Mouse (Mus musculus) Patski (cell line): ENCODE data around the gene Ankrd45. TPM values are rescaled to one million over a fixed set of nuclear protein-coding genes. Genes with fewer than 3 reads are reported as not detected.
"Not testable (repeated sequence)": the region's sequence is repeated elsewhere in the genome, so short reads cannot be mapped to it uniquely, and the experiment has no call there.

ENCODE experiments used
- ATAC-seq: fragments of 100-300 bp; one replicate; pipeline ENCODE4 v1.8.0; 2021
- CTCF ChIA-PET: fragments of 350-600 bp; sonication (Branson Sonifier 250); formaldehyde crosslinking; loops from one replicate; lab custom pipeline; 2022; ENCODE audit warnings: inconsistent platforms; lab: Charles Lee
- POLR2A ChIA-PET: fragments of 350-600 bp; sonication (Branson Sonifier 250); formaldehyde crosslinking; loops from one replicate; lab custom pipeline; 2022; ENCODE audit warnings: antibody characterized with exemption, inconsistent platforms; lab: Charles Lee
- DNase-seq: peaks from one replicate; pipeline ENCODE4 v3.0.0-alpha.2; 2011; ENCODE audit warnings: low read depth, low spot score
- H3K27me3 ChIP-seq: fragments of 371-371 bp; one replicate; pipeline ENCODE4 v1.5.1; 2021
- CTCF ChIP-seq: fragments of 100-300 bp; IDR thresholded peaks from one replicate; pipeline ENCODE4 v1.5.1; 2021
- in situ Hi-C: fragments of 300-500 bp; cut with MboI; formaldehyde crosslinking; loops from 3 replicates; pipeline ENCODE4 v1.11.1; 2018; ENCODE audit warnings: low pct_unique_long_range_greater_than_20kb, mixed read lengths
- polyA plus RNA-seq: library from polyadenylated mRNA; unstranded; gene quantifications from one replicate; pipeline ENCODE4 v1.2.3, GENCODE M21; 2021

Gene Ankrd45
- polyA plus RNA-seq, 1 experiment from 2014 or later = 0.39 TPM

DNA sequence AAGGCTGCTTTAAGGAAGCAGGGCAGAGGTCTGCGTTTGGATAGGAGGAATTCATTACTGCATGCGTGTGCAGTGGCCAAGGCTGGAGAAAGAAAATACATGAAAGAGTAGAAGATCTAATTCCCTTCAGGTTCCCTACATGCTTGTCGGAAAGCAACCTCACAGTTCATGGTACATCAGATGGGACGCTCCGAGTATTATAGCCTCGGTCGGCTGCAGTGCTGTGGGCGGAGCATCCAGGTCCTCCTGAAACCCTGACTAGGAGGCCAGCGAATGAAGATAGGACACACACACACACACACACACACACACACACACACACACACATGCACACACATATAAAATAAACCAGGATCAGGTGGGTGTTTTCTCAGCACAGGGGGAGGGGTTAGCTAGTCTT, 41.2 kb downstream of the Ankrd45 start:
- peaks cover 13% of the 10 kb centered on the region for H3K27me3 ChIP-seq
- DNase-seq = no peak
- CTCF ChIA-PET = interaction anchor here (3.1 kb wide), 1 partner anchor 12 kb away, joined by 12 read pairs; no protein-coding TSS in a partner anchor
- TF ChIP-seq CTCF = no peak
- in situ Hi-C loops = no loop called here
- POLR2A ChIA-PET = no interaction called here
- no peak for ATAC-seq

DNA sequence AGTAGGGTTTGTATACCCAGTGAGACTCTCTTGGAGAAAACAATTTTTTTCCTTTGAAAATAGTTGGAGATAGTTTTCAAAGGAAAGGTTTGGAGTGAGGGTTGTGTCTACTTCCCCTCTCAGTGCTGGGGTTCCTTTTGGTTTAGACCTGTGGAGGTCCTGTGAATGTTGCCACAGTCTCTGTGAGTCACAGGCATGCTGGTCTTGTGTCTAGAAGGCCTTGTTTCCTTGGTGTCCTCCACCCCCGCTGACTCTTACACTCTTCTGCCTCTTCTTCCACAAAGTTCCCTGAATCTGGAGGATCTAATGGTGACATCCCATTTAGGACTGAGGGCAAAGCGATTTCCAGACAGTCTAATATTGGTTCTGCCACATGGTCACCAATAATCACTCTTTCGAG, 42.9 kb downstream of the Ankrd45 start:
- peaks cover 4% of the 10 kb centered on the region for H3K27me3 ChIP-seq
- ATAC-seq = no peak
- in situ Hi-C loops = no loop called here
- ChIA-PET POLR2A (no interaction called here), CTCF (no interaction called here)
- TF ChIP-seq CTCF = no peak
- no peak for DNase-seq

DNA sequence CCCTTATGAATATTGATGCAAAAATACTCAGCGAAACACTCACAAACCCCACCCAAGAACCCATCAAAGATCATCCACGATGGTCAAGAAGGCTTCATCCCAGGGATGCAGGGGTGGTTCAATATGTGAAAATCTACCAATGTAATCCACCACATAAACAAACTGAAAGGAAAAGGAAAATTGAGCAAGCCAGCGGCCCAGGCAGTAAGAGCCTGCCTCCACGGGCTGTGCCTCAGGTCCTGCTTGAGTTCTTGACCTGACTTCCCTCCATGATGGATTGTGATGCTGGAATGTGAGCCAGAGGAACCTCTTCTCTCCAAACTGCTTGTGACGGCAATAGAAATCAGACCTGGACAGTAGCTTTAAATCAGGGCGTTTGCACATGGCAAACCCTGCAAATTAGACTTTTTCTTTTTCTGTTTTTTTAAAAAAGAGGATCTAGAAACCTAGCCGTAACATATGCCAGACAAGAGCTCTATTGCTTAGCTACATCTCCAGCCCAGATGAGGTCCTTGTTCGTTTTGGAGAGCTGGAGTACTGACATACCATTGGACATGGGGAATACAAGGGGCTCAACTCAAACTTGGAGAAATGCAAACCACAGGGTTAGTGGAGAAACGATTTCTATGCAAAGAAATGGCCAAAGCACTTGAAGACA, 47.9 kb downstream of the Ankrd45 start:
- ChIA-PET POLR2A (no interaction called here), CTCF (no interaction called here)
- peaks cover 13% of the 10 kb centered on the region for H3K27me3 ChIP-seq
- no peak for TF ChIP-seq CTCF
- ATAC-seq (no peak), DNase-seq (no peak)
- in situ Hi-C loops = no loop called here

GRCm38 (mm10) chr1:161195541-161196351, 53.3 kb downstream of the Ankrd45 start:
- TF ChIP-seq CTCF = peak; percentile 61
- ChIA-PET POLR2A (no interaction called here), CTCF (interaction anchor here (0.9 to 2.6 kb wide), 17 partner anchors 9 to 538 kb away, joined by 3 to 12 read pairs (median 3); no protein-coding TSS in a partner anchor)
- ATAC-seq (peak; percentile 77), DNase-seq (peak; percentile 13)
- peaks cover 5% of the 10 kb centered on the region for H3K27me3 ChIP-seq
- in situ Hi-C loops = no loop called here

DNA sequence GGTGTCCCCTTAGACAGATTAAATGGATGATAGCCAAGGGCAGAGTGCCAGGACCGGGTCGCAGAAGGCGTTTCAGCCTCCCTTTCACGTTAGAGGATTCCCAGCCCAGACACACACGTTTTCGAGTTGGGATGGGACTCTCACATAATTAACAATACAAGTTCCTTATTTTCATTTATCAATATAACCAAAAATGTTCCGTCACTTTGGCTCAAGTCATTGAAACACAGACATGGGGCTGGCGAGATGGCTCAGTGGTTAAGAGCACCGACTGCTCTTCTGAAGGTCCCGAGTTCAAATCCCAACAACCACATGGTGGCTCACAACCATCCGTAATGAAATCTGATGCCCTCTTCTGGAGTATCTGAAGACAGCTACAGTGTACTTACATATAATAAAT, 53.9 kb downstream of the Ankrd45 start:
- DNase-seq, ATAC-seq, POLR2A ChIA-PET, H3K27me3 ChIP-seq, in situ Hi-C loops: not testable (repeated sequence)
- CTCF ChIA-PET = interaction anchor here (0.9 to 2.0 kb wide), 8 partner anchors 10 to 537 kb away, joined by 3 to 12 read pairs (median 4); no protein-coding TSS in a partner anchor

DNA sequence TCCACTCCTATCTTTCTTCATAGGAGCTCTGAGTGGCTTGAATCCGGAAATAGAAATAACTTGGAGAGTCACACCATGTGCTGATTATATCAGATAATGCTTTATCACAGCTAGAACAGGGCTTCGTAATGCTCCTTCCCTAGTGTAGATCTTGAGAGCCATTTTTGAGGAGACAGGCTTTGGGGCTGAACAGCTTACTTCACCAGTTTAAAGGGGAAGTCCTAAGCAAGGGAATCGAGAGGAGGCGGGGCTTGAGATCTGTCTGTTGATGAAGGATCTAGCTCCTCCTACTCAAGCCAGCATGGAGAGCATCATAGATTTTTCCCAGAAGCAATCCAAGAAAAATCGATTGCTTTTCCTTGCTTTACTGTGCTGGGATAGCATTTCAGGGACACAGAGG, 57.4 kb downstream of the Ankrd45 start:
- H3K27me3 ChIP-seq = peaks cover 6% of the 10 kb centered on the region
- ChIA-PET CTCF (no interaction called here), POLR2A (no interaction called here)
- no peak for ATAC-seq
- no peak for DNase-seq
- no peak for TF ChIP-seq CTCF
- in situ Hi-C loops = no loop called here

DNA sequence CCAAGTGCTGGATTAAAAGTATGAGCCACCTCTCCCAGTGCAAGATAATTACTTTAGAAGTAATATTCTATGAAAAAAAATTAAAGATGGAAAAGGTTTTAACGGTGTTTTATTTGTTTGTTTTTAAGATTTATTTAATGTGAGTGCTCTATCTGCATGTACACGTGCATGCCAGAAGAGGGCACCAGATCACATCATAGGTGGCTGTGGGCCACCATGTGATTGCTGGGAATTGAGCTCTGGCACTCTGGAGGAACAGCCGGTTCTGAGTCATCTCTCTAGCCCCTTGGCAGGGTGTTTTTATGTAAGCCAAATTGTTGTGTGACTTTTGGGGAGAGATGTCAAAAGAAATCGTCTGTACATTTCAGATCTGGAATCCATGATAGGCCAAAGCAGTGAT, 72.0 kb downstream of the Ankrd45 start:
- CTCF ChIA-PET = interaction anchor here (0.9 to 1.5 kb wide), 4 partner anchors 14 to 500 kb away, joined by 3 to 4 read pairs (median 4); no protein-coding TSS in a partner anchor
- POLR2A ChIA-PET = no interaction called here
- no peak for DNase-seq
- TF ChIP-seq CTCF = peak; percentile 89
- H3K27me3 ChIP-seq = peaks cover 12% of the 10 kb centered on the region
- in situ Hi-C loops = loop anchor here (5.0 to 10.0 kb wide), 2 partner anchors 73 to 520 kb away; no protein-coding TSS in a partner anchor
- no peak for ATAC-seq

DNA sequence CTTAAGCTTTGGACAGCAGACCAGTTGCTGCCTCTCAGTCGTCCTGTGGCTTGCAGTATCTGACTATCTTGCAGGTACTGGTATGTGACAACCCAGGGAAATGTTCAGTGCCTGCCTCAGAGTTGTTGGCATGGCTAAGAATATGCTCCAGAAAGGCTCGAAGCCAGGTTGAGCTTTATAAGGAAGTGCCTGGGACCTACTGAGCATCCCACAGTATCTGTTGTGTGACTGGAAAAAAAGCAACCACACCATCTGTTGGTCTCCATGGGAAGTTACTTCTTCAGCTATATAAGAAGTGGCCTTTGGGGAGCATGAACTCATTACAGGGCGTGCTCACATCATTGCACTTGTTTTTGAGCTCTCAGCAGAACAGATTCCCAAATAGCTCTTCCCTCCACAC, 77.3 kb downstream of the Ankrd45 start:
- POLR2A ChIA-PET = no interaction called here
- CTCF ChIA-PET = interaction anchor here (1.0 kb wide), 1 partner anchor 9 kb away, joined by 3 read pairs; no protein-coding TSS in a partner anchor
- no peaks in the 10 kb centered on the region for H3K27me3 ChIP-seq
- no peak for ATAC-seq
- in situ Hi-C loops = loop anchor here (10.0 kb wide), 1 partner anchor 515 kb away; no protein-coding TSS in a partner anchor
- no peak for TF ChIP-seq CTCF
- DNase-seq = no peak

Other genes starting within 250 kb of the Ankrd45 start
- gene Rc3h1, start 236.3 kb upstream of the Ankrd45 start, polyA plus RNA-seq = 15.9 TPM
- 1.3 TPM for gene Serpinc1, start 164.1 kb upstream of the Ankrd45 start, polyA plus RNA-seq
- gene Zbtb37, start 107.8 kb upstream of the Ankrd45 start, polyA plus RNA-seq = 3.7 TPM
- 39.0 TPM for gene Dars2, start 72.0 kb upstream of the Ankrd45 start, polyA plus RNA-seq
- gene Cenpl, start 72.0 kb upstream of the Ankrd45 start, polyA plus RNA-seq = 10.2 TPM
- 15.8 TPM for gene Klhl20, start 11.2 kb upstream of the Ankrd45 start, polyA plus RNA-seq
- not detected for gene Tex50, start 16.6 kb downstream of the Ankrd45 start, polyA plus RNA-seq
- gene Prdx6, start 108.5 kb downstream of the Ankrd45 start, polyA plus RNA-seq = 295 TPM